ENCODE assay signal across 8 mouse cellular contexts in genomic region chr5:149861489-149861962, GRCm38 (mm10).
DNase-seq lines count a peak whose midpoint lies in the region; ATAC-seq and TF ChIP-seq lines count a peak whose summit lies in the region.
"Had no signal": no experiment of that assay in that cellular context is flagged by ENCODE, and none has a peak within 500 bp of the region (broad histone marks: within the 10 kb centered on the region; RNA-seq: fewer than 3 reads in every experiment).

No protein-coding gene starts in this region.

- peak; percentile 59; the same call in 1 of the 2 replicates for ATAC-seq in lung, embryonic 15.5 days (ENCODE audit: borderline replicate concordance, extremely low read depth, low FRiP score, low TSS enrichment)

- TF ChIP-seq POLR2A in embryonic fibroblast, embryonic 13.5 days (IDR thresholded peaks at IDR 0.05; ENCODE audit: low read depth, low read length), result no peak

- no peaks in the 10 kb centered on the region; the same call in 1 of the 2 replicates for H3K27me3 ChIP-seq in E14TG2a.4 (ENCODE audit: insufficient read depth, low read length)
- no peaks in the 10 kb centered on the region for H3K27me3 ChIP-seq in lung, embryonic 15.5 days
- H3K27me3 ChIP-seq: stomach, embryonic 15.5 days had no signal

- H3K4me2 ChIP-seq in lung, embryonic 15.5 days, result no peak overlapping the region
- H3K4me2 ChIP-seq: stomach, embryonic 15.5 days had no signal

- TF ChIP-seq CTCF in E14TG2a.4 (conservative IDR thresholded peaks at IDR 0.05; ENCODE audit: low read length), result peak; percentile 84
- peak; percentile 87; the same call in 1 of the 2 replicates for TF ChIP-seq CTCF in embryonic fibroblast, embryonic 13.5 days (IDR thresholded peaks at IDR 0.05; ENCODE audit: borderline replicate concordance, insufficient read depth, low read length)

- peaks cover 14% of the 10 kb centered on the region; the same call in 1 of the 2 replicates for H3K4me1 ChIP-seq in E14TG2a.4 (replicated peaks; ENCODE audit: low read depth, low read length)
- no peaks in the 10 kb centered on the region for H3K4me1 ChIP-seq in embryonic fibroblast, embryonic 13.5 days (ENCODE audit: control insufficient read depth, insufficient read depth, low read length)
- H3K4me1 ChIP-seq in lung, embryonic 15.5 days, result no peaks in the 10 kb centered on the region
- H3K4me1 ChIP-seq: stomach, embryonic 15.5 days had no signal

- no peaks in the 10 kb centered on the region for H3K9me3 ChIP-seq in E14TG2a.4 (ENCODE audit: low read length)
- no peaks in the 10 kb centered on the region for H3K9me3 ChIP-seq in lung, embryonic 15.5 days
- H3K9me3 ChIP-seq: stomach, embryonic 15.5 days had no signal

- H3K27ac ChIP-seq in embryonic fibroblast, embryonic 13.5 days (ENCODE audit: insufficient read depth, low read length), result no peak overlapping the region
- H3K27ac ChIP-seq in lung, embryonic 15.5 days, result no peak overlapping the region
- H3K27ac ChIP-seq: stomach, embryonic 15.5 days had no signal

- no peak overlapping the region for H3K4me3 ChIP-seq in E14TG2a.4 (replicated peaks; ENCODE audit: low read length)
- H3K4me3 ChIP-seq in embryonic fibroblast, embryonic 13.5 days (ENCODE audit: insufficient read depth, low read length), result no peak overlapping the region
- H3K4me3 ChIP-seq in lung, embryonic 15.5 days, result no peak overlapping the region
- H3K4me3 ChIP-seq: stomach, embryonic 15.5 days had no signal

- intact Hi-C loops in heart, postnatal 10 days (cut with DNase I), result loop anchor here (1.0 kb wide), 2 partner anchors 122 to 160 kb away; no protein-coding TSS in a partner anchor

- H3K9ac ChIP-seq in lung, embryonic 15.5 days, result no peak overlapping the region
- H3K9ac ChIP-seq: stomach, embryonic 15.5 days had no signal

- 32% methylated on average over 4 of the region's 4 CpGs for whole genome bisulfite sequencing in lung, embryonic 15.5 days

- DNase-seq in ZHBTc4 (ENCODE audit: low read depth, low spot score), result peak; percentile 73
- DNase-seq in heart, postnatal 10 days, result peak; percentile 70 to 80
- peak; percentile 48 to 81 for DNase-seq in kidney, postnatal 36 days
- peak; percentile 62 to 72 for DNase-seq in right cerebral cortex, postnatal 10 days (ENCODE audit: low spot score in 2 of 2)

- no peaks in the 10 kb centered on the region for H3K36me3 ChIP-seq in E14TG2a.4 (ENCODE audit: insufficient read depth, low read length)
- H3K36me3 ChIP-seq in lung, embryonic 15.5 days, result no peaks in the 10 kb centered on the region
- H3K36me3 ChIP-seq: stomach, embryonic 15.5 days had no signal
